Mouse (Mus musculus) embryonic facial prominence, embryonic 12.5 days (tissue): ENCODE results near the gene Marc2. TPM values are rescaled to one million over a fixed set of nuclear protein-coding genes. Genes with fewer than 3 reads are reported as not detected.

Source experiments
- ATAC-seq: fragments of 200-750 bp; cut with Nextera tagmentation; 2 replicates; pipeline ENCODE4 v1.8.0; 2017; ENCODE audit not compliant: insufficient number of reproducible peaks, insufficient read depth, low FRiP score, low TSS enrichment
- H3K27ac ChIP-seq: fragments of 300-500 bp; sonication (generic); 2 replicates; pipeline ENCODE4 v1.5.1; 2016; ENCODE audit warnings: mild to moderate bottlenecking
- H3K27me3 ChIP-seq: fragments of 300-500 bp; sonication (generic); 2 replicates; pipeline ENCODE4 v1.6.1; 2016; ENCODE audit warnings: mild to moderate bottlenecking, moderate library complexity
- H3K36me3 ChIP-seq: fragments of 300-500 bp; sonication (generic); 2 replicates; pipeline ENCODE4 v1.6.1; 2016; ENCODE audit warnings: mild to moderate bottlenecking
- H3K4me1 ChIP-seq: fragments of 300-500 bp; sonication (generic); 2 replicates; pipeline ENCODE4 v1.6.1; 2016
- H3K4me2 ChIP-seq: fragments of 300-500 bp; sonication (generic); replicated peaks from 2 replicates; pipeline ENCODE4 v1.6.1; 2016; ENCODE audit warnings: mild to moderate bottlenecking, moderate library complexity
- H3K4me3 ChIP-seq: fragments of 300-500 bp; sonication (generic); 2 replicates; pipeline ENCODE4 v1.5.1; 2016; ENCODE audit warnings: mild to moderate bottlenecking
- H3K9ac ChIP-seq: fragments of 300-500 bp; sonication (generic); 2 replicates; pipeline ENCODE4 v1.6.1; 2016; ENCODE audit warnings: mild to moderate bottlenecking, moderate library complexity
- H3K9me3 ChIP-seq: fragments of 300-500 bp; sonication (generic); 2 replicates; pipeline ENCODE4 v1.6.1; 2016; ENCODE audit warnings: mild to moderate bottlenecking, moderate library complexity
- WGBS: fragments of 180-500 bp; shearing (Covaris S2); methylation state at CpG from one replicate; pipeline ENCODE4 v1.1.7; 2016; 5-methylcytosine and 5-hydroxymethylcytosine counted together
- microRNA counts: library from miRNA; unstranded; fragments of <30 nt; microRNA quantifications from one replicate; lab custom pipeline; 2017
- microRNA-seq: library from miRNA; unstranded; fragments of <30 nt; microRNA quantifications from one replicate; pipeline ENCODE4, GENCODE M21; 2017
- polyA plus RNA-seq: library from polyadenylated mRNA; unstranded; fragments of >200 nt; fragmentation: Nextera tagmentation; extraction: Ambion mirVana; gene quantifications from 2 replicates; pipeline ENCODE4 v1.2.1, GENCODE M21; 2016

Gene Marc2
- polyA plus RNA-seq, 1 experiment from 2014 or later: 144 TPM

GRCm38 (mm10) chr1:184771202-184771890, 74.9 kb downstream of the Marc2 start:
- peak overlapping the region; percentile 38 for H3K4me2 ChIP-seq
- no peak for ATAC-seq

GRCm38 (mm10) chr1:184763866-184764265, 82.4 kb downstream of the Marc2 start:
- Histone ChIP-seq H3K4me1 (no peaks in the 10 kb centered on the region), H3K27ac (no peak overlapping the region), H3K9ac (no peak overlapping the region), H3K36me3 (no peaks in the 10 kb centered on the region), H3K4me2 (no peak overlapping the region), H3K9me3 (no peaks in the 10 kb centered on the region), H3K4me3 (no peak overlapping the region), H3K27me3 (no peaks in the 10 kb centered on the region)
- ATAC-seq: no peak
- WGBS: 47% methylated on average over 3 of the region's 3 CpGs

More at GRCm38 (mm10) chr1:184771202-184771890, 74.9 kb downstream of the Marc2 start:
- Histone ChIP-seq H3K9me3 (no peaks in the 10 kb centered on the region), H3K36me3 (no peaks in the 10 kb centered on the region), H3K9ac (no peak overlapping the region), H3K4me3 (no peak overlapping the region), H3K27me3 (0 out of 2 replicates have a peak, but pooled peaks cover 6% of the 10 kb centered on the region), H3K4me1 (peaks cover 6% of the 10 kb centered on the region; the same call in 1 of the 2 replicates), H3K27ac (no peak overlapping the region)
- WGBS: 18% methylated on average over 18 of the region's 18 CpGs

MicroRNAs within 50 kb of the gene (microRNA counts, 519-probe panel; counts per million panel counts)
- 460 counts per million, percentile 65 among the panel's probes with 10 or more counts for microRNA mmu-miR-1981 (lab: Ali Mortazavi, UCI)

Small RNAs within 50 kb of the gene (microRNA-seq; reads per million reads assigned to microRNA genes)
- 119 reads per million, percentile 53 among the genes with 10 or more reads in this experiment for gene Mir1981

Other genes with a start within 250 kb of the Marc2 start
- 8.4 and 9.7 TPM in 2 replicates for gene Hlx, start 113.8 kb downstream of the Marc2 start, polyA plus RNA-seq
- gene Marc1, start 35.1 kb downstream of the Marc2 start, polyA plus RNA-seq: not detected in 2 replicates
- gene C130074G19Rik, start 36.8 kb upstream of the Marc2 start, polyA plus RNA-seq: 1.0 and 1.3 TPM in 2 replicates
- gene Mark1, start 153.1 kb upstream of the Marc2 start, polyA plus RNA-seq: 4.6 and 5.2 TPM in 2 replicates